Mouse (Mus musculus) c-Kit-positive CD71-positive TER-119-positive erythroid progenitor cells, embryonic 14.5 days (primary cell): ENCODE measurements around the gene Tll2.

Experiments
- DNase-seq: peaks from one replicate; pipeline ENCODE4 v3.0.0-alpha.2; 2013; ENCODE audit warnings: low spot score

Tll2 gene

DNA sequence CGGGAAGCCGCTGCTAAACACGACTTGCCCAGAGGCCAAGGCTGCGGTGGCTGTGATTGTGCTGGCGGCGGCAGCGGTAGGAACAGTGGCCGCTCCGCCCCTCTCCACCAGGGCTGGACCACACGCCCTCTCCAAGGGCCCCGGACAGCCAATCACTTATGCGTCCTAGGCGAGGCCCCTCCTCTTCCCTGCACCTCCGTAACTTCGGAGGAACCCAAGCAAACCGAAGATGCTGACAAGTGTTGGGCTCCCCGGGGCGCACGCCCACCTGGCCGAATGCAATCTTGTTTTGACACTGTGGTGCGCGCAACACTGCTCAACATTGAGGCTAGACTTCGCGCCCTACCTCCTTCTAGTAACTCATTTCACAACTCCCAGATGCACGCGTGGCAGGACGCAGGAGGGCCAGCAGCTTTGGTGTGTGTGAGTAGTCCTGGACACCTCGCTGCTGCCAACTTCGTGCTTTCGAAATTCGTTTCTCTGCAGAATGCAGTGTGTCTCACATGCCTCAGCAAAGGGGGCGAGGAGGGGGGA, at the start of gene Tll2:
Gene Tll2 (minus strand): TSS at position 25 of the 534 bp plus-strand sequence.
- DNase-seq: peak; percentile 5

DNA sequence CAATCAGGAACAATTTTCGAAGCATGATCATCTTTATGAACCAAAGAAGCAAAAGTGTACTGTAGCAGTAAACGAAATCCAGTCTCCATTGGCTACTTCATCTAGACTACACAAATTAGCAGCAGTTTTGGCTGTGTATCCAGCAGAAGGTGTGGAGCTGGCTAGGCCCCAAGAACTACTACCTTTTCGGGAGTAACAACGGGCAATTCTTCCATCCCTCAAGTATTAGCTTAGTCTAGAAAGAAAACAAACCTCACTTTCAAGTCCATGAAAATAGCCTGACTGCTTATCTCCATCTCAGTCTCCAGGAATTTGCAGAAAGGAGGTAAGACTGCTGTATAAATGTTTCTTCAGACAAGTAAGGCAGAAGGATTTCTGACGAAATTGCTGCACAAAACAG, 47.9 kb upstream of the Tll2 start:
- DNase-seq: no peak

DNA sequence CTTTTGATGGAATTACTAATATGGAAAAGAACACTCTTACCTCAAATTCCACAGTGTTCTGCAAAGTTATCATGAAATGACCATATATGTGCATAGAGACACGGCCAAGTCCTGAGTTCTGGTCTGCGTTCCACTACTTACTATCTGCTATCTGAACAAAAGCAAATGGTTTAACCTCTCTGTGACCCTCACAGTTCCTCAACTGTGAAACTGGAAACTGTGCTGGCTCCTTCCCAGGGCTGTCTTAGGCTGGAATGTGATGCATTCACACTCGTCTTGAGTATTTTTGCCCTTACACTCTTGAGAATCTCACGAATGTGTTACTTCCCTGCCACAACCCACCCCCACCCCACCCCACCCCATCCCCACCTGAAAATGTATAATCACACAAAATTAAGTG, 42.3 kb upstream of the Tll2 start:
- DNase-seq: no peak

DNA sequence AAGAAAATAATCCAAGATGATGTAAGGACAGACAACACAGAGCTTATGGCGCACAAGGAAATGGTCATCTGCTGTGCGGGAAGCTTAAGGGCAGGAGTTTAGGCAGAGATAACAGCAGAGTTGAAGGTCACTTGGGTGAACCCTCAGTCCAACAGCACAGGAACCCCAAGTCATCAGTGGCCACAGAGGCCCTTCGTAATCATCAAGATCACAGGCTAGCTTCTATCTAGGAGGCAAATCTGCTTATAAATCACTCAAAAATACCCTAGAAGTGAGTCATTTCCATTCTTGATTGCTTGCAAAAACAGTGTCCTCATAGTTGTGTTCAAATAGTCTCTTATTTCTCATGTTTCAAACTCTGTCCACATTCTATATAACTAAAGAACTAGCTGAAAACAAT, 41.6 kb upstream of the Tll2 start:
- DNase-seq: no peak

DNA sequence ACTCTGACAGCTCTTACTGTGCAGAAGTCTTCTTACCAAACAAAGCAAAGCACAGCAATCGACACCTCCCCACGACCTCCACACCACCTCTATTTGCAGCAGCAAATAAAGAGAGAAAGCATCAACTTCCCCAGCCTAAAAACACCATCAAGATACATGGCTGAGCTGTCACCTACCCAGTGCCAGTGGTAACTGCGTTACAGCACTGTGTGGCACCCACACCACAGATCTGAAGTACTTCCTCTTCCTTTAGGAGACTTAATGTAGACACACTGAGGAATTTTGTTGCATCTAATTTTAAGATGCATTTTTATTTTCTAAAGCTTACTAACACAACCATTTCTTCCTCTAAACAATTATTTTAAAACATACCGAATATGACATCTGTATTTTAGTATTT, 39.6 kb upstream of the Tll2 start:
- DNase-seq: no peak

DNA sequence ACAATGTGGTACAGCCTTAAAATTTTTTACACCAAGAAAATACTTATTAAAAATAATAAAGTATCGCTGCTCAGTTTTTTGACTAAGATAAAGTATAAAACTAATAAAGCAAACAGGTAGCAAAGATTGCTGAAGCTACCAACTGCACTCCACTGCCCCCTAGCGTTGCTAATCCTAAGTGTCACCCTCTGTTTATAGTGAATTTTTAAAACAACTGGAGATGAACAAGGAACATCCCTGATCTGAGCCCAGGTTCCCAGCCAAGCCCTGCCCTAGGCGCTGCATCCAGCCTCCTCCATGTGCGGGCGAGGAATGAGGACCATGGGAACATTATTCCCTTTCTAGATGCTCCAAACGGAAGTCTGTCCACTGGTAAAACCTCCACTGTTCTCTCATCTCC, 37.9 kb upstream of the Tll2 start:
- DNase-seq: peak; percentile 47

DNA sequence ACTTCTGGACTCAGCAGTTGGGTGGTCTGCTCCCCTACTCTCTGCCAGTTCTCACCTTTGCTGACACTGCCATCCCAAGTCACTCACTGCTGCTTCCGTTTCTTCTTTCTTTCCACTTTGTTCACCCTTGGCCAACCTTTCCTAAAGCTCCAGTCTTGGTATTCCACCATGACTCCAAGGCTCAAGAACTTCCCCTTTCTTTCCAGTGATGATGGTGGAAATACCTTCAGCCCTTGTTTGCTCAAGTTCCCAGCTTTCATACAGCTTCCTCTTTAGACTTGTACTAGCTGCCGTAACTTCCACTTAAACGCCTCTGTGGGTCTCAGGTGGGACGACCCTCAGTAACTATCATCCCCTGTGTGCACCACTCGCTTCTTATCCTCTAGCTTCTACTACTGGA, 35.4 kb upstream of the Tll2 start:
- no peak for DNase-seq

DNA sequence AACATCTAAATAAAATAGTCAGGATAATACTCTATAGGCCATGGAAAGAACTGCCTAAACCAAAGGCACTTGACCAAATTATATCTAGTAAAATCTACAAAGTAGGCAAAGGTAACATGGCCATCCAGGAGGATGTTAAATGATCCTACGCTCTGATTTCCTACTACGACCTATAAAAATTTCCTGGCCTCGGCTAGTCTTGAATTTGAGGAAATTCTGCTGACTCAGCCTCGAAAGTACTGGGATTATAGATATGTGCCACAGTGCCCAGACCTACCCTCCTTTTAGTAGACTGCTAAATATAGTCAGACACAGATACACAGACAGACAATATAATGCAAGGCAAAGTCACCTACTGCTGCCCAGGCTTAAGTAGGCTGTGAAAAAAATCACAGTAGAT, 27.1 kb upstream of the Tll2 start:
- no peak for DNase-seq

DNA sequence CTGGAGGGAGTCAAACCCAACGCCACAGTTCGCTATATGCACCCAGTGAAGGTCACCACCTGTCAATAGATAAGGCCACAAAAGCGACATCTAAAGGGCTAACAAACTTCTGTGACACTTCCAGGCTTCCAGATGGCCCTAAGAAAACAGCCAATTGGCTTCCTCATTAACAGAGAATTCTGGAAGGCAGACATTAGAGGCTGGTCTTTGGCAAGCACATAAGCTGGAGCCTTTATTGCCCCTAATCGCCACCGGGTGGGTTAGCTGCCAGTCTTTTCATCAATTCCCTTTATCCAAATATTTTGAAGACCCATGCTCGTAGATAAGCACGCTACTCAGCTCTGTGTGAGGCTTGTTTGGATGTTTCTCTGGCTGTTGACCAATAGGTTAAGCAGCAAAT, 1.7 kb upstream of the Tll2 start:
- no peak for DNase-seq

DNA sequence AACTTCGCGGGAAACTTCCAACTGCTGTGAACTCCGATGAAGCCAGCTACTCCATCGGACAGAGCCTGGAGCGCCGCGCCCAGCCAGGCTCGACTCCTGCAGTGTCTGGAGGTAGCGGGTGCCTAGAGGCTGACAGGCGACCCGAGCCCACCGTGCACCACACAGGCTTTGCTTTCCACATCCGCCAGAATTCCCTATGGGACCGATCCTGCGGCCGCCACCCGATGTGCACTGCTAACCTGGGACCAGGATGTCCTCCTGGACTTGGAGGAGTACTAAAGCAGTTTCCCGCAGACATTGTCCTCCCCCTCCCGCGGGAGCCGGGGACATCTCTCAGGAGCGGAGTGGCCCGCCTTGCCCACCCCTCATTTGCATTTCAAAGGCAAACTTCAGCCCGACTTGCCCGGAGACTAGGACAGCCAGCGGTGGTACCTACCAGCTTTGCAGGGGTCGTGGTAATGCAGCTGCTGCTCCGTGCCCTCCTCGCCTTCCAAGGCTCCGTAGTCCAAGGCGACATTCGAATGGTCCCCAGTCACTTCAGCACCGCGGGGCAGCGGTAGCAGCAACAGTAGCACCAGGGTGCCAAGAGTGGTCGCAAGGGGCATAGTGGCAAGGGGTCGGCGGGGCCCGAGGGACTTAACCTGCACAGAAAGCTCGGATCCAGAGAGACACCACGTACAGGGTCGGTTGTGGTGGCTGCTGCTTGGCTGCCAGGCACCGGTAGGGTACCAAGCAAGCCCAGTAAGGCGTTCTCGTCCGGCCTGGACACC, 409 bp downstream of the Tll2 start:
- DNase-seq: no peak

DNA sequence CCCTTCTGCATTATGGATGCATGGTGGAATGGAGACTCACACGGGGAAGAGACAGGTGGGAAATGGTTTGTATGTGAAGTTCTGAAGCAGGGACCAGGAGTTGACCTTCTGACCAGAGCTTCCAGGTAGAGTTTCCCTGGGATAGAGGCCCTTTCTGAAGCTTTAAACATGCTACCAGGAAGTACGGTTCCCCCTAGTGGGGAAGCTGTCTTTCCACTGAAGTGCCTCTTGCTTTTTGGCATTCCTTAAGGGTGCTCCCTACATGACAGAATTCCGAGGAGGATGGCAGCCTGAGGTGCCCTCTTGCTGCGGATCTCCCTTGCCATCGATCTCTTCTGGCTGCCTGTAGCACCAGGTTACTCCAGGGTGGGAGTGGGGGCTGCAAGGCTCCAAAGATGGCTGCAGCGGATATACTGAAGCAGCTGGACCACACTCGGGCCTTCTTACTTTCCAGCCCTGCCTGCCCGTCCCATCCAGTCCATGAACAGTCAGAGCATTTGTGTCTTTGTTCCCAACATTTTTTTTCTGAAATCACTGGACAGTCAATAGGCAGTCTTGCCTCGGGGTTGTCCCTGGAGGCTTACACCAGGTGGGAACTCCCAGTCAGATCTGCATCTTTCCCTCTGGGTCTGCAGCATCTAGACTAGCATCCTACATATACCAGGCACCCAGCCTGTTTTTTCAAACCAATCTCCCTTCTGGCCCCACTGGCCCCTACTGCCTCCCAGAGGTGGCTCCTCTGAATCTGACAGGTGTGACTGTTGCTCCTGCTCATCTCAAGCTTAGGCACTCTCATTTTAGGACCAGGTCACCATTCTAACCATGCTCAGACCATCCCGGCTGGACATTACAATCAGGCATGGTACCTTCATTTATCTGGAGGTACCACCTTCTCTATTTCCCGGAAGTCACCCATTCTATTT, 2.2 kb downstream of the Tll2 start:
- no peak for DNase-seq

DNA sequence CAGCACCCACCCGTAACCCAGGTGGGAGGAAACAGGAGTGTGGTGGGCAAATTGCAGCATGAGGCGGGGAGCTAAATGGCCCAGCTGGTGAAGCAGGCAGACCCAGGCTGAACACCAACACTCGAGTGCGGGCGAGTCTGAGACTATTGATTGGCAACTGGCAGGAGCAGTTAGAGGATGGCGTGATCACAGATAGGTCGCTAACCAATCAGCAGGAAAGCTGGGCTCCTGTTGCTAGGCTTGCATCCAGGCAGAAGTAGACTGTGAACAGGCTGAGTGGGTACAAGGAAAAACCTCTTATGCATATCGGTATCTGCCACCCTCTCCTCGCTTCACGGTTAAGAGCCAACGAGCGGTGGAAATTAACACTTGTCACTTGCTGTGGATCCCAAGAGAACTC, 9.0 kb downstream of the Tll2 start:
- DNase-seq: no peak

DNA sequence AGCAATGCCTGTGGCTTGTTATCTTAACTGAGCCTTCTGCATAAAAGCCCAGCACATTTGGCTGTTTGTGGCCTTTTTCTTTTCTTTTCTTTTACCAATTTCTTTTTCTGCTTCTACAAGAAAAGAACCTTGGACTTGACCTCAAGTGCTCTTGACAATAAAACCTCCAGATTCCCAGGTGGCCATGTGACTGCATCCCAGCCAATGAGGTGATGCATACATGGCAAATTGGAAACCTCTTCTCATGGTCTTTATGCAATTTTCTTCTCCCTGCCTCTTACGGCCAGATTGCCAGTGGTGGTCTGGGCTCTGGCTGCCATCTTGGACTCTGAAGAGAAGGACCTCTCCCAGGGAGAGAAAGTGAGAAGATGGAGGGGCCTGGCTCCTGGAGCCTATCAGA, 13.3 kb downstream of the Tll2 start:
- no peak for DNase-seq

DNA sequence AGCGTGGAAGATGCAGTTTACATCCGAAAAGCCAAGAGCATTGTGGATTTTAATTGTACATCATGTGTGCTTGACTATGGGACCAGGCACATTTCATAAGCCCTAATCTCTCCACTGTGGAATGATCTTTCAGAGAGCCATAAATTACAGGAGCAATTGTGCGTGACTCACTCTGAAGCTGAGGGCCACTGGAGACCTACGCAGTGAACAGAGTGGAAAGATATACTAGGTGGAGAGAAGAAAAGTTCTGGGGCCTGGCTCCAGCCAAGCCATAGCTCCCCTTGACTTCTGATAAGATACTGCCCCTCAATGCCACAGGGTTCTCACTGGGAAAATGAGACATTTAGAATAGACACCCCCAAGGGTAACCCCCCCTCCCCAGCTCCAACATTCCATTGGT, 13.7 kb downstream of the Tll2 start:
- no peak for DNase-seq

DNA sequence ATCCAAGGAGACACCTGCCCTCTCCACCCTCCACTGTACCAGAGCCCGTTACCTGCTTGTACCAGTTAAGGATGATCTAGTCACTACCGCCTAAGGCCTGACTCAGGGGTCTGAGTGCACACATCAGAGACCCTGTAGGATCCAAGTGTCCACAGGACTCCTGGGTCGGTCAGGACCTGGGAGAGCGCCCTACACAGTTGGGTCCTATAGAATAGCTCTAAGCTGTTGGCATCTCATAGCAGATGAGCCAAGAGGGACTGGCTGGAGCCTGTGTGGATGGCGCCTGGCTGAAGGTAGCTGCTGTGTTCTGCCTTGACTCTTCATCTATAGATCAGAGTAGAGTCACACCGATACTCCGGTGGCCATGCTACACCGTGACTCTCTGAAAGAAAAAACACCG, 14.9 kb downstream of the Tll2 start:
- DNase-seq: no peak

DNA sequence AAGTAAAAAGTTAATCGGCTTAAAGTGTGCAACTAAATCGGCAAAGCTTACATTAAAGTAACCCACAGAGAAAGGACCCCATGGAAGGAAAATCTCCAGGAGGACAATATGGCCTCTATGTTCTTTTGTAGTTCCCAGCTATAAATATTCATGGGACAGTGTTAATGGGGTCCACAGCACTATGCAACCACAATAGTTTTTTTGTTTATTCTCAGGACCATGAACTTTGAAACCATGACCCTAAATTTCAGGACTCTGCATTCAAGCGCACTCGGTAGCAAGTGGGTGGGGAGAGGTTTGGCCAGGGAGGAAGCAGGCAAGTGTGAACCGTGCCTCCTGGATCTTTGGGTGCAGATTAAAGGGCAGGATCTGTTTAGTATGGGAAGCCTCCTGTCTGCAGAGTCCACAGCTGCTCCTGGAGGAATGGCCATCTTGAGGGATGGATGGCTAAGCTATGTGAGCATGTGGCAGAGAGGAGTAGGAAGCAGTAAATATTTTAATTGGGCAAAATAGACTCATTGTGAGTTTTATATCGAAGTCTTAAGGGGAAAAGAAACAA, 15.7 kb downstream of the Tll2 start:
- no peak for DNase-seq

DNA sequence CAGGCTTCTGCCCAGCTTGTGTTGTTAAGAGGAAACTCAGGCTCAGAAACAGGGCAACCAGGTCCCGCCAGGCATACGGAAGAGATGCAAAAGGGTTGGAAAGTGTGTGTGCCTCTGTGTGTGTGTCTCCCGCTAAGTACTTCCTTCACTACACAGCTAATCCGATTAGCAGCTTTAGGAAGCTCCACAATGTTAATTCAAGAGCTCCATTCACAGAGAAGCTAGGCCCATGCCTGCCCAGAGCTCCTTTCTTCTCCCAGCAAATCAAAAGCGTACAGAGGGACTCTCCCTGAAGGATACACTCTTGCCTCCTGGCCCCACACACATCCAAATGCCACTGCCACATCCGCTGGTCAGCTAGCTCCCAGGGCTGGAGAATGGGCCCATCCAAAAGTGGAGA, 29.3 kb downstream of the Tll2 start:
- DNase-seq: no peak

DNA sequence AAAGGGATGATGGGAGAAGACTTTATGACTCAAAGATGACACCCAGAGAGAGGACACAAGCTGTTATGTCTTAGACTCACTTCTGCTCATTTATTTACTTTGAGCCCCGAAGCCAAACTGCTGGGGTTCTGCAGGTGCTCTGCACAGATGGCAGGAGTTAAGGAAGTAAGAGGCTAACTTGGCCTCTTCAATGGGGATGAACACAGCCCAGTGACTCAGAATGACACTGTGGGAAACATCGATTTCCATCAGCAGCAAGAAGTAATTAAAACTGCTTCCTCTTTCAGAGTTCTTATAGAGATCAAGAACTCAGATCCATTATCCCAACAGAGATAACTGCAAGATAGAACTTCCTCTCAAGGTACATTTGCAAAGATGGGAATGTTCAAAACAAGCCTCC, 29.8 kb downstream of the Tll2 start:
- DNase-seq: no peak

DNA sequence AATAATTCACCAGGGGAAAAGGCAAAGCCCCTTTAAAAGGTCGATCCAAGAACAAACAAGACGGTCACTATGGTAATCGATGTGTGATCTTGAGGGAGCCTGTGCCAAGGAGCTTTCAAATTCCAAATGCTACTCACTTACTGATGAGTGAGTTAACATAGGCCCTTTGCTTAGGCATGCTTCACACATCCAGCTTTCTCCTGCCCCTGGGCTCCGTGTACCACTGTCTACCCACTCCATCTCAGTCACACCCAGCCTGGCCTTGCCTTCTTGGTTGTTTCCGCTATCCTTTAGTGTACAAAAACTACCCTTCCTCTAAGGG, 40.8 kb downstream of the Tll2 start:
- no peak for DNase-seq

DNA sequence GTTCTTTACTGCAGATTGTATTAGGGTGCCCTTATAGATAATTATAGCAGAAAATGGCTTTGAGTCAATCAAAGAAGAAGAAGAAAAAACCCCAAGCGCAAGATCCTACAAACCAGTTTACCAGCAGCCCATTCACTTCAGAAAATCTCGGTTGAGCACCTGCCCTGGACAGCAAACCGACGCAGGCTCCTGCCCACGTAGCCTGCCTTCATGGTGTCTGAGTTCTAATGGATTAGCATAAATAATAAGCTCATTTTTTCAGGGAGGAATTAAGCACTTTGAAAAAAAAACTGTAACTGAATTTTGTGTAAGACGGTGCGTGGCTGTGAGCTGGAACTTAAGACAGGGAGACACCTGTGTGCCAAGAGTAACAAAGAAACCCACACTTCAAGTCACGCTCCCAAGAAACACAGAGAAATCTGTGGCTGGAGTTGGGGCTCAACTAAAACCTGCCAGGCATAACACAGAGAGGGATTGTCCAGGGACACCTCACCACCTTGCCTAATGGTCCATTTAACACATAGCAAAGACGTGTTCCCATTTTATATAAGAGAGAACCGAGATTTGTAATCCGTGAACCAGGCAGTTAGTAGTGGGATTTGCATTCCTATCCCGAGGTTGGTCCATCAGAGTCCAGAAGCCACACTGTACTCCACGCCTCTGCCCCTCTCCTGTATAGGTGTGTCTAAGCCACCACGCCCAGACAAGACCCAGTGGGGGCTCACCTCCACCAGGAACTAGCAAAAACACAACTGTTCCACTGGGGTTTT, 41.3 kb downstream of the Tll2 start:
- no peak for DNase-seq

DNA sequence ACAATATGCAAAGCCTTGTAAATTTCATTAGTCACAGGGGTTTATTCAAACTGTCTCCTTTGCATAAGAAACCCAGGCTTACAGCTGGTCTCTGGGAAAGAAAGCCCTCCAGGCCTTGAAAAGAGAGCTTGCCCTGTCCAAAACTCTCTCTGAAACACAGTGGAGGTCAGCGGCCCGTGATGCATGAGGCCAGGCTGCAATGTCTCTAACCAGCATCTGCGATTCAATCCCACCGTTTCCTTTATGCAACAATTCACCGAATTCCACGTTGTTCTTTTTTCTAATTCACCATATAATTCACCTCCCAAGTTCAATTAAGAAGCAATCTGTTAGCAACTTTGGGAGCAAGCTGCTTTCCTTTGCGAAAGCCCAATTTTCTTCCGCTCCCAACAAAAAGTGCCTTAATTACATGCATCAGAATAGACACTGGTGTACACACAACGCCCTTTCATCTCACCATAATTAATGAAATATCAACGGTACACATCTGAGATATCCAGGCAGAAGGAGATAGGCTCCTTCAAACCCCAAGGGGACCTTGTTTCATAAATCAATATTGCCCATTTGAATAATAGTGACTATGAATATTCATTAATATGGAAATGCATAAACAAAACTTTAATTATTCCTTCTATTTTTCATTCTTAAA, 42.1 kb downstream of the Tll2 start:
- DNase-seq: no peak

DNA sequence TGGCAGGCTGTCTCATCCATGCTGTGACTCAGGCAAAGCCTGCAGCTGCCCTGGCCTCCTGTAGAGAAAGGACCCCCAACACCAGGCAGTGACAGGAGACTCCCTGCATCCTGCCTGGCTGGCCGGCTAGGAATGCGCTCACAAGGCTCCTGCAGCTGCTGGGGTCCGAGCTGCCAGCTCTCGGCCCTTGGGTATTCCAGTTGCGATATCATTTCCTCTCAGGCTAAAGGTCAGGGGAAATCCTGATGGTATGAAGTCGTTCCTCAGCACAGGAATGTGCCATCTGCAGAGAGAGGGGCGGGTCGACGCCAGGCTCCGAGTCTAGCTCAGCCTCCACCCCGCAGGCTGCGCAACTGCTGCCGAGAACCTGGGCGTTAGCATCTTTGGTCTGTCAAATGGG, 46.2 kb downstream of the Tll2 start:
- no peak for DNase-seq
